Mouse (Mus musculus): ENCODE data around the gene Raver1. TPM values are rescaled to one million over a fixed set of nuclear protein-coding genes. Genes with fewer than 3 reads are reported as not detected.
"Not testable (repeated sequence)": the region's sequence is repeated elsewhere in the genome, so short reads cannot be mapped to it uniquely, and the experiment has no call there.

Gene Raver1
- polyA plus RNA-seq, 1 experiment: 20.5 TPM

- H3K27ac ChIP-seq (ENCODE audit: control insufficient read depth, insufficient read depth, low read depth, low read length, poor library complexity): no peak overlapping the region
- no peak overlapping the region for H3K4me3 ChIP-seq (replicated peaks; ENCODE audit: control insufficient read depth, low read depth, low read length)
- no peaks in the 10 kb centered on the region; the same call in 1 of the 2 replicates for H3K4me1 ChIP-seq (ENCODE audit: control insufficient read depth, insufficient read depth, low read length)
- TF ChIP-seq POLR2A (IDR thresholded peaks at IDR 0.05; ENCODE audit: borderline replicate concordance, control insufficient read depth, low read depth, low read length) (no peak), CTCF (IDR thresholded peaks at IDR 0.05; ENCODE audit: control insufficient read depth, insufficient read depth, low read length) (no peak)
- 92% methylated on average over 3 of the region's 3 CpGs for WGBS
Observed at GRCm38 (mm10) chr9:21075625-21076024, 16.2 kb downstream of the Raver1 start.

- TF ChIP-seq CTCF (IDR thresholded peaks at IDR 0.05; ENCODE audit: control insufficient read depth, insufficient read depth, low read length) (no peak), POLR2A (IDR thresholded peaks at IDR 0.05; ENCODE audit: borderline replicate concordance, control insufficient read depth, low read depth, low read length) (no peak)
- Histone ChIP-seq H3K27ac (ENCODE audit: control insufficient read depth, insufficient read depth, low read depth, low read length, poor library complexity) (no peak overlapping the region), H3K4me1 (ENCODE audit: control insufficient read depth, insufficient read depth, low read length) (no peaks in the 10 kb centered on the region; the same call in 1 of the 2 replicates), H3K4me3 (replicated peaks; ENCODE audit: control insufficient read depth, low read depth, low read length) (no peak overlapping the region)
- WGBS: 48% methylated on average over 1 of the region's 1 CpGs
Observed at GRCm38 (mm10) chr9:21074173-21074572, 17.6 kb downstream of the Raver1 start.

DNA sequence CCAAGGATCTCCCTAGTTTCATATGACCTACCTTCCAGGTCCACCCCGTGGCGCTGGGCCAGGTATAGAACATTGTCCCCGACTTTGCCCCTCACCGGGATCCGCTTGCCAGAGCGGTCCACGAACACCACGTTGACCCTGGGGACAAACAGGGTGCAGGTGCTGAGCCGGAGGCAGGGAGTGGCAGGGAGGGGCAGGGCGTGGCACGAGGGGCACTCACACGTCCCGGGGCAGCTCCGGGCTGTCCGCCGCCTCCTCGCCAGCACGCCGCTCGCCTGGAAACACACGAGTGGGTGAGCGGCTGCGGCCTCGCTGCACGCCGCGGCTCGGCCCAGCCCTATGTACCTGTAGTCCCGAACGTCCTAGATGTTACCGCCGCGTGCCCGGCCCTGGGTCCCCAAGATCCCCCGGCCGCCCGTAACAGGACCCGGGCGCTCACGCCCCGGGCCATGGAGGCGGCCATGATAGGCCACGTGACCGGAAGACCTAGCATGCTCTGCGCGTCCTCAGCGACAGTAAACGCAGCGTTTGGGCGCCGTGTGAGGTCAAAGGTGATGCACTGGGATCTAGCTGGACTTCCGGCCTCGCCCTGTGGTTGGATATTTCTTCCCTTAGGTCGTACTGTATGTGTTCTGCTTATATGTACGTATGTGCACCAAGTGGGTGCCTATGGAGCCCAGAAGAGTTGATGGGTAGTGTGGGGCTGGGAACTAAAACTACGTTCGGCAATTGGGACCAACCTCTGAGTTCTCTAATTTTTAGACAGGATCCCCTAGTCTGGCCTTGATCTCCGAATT, 18.6 kb downstream of the Raver1 start, which contains the start of the genes Gm49373 and Fdx1l:
Gene Gm49373, minus strand, starts transcription at position 53 of the 797 bp plus-strand sequence.
Gene Fdx1l, minus strand, starts transcription at position 571 of the 797 bp plus-strand sequence.
- peak within 1 kb of the TSS; percentile 89 for H3K4me3 ChIP-seq (replicated peaks; ENCODE audit: control insufficient read depth, low read depth, low read length)
- no peak for TF ChIP-seq CTCF (IDR thresholded peaks at IDR 0.05; ENCODE audit: control insufficient read depth, insufficient read depth, low read length)
- peak; percentile 68; the same call in 1 of the 2 replicates for TF ChIP-seq POLR2A (IDR thresholded peaks at IDR 0.05; ENCODE audit: borderline replicate concordance, control insufficient read depth, low read depth, low read length)
- H3K4me1 ChIP-seq (ENCODE audit: control insufficient read depth, insufficient read depth, low read length): no peaks in the 10 kb centered on the region; the same call in 1 of the 2 replicates
- peak within 1 kb of the TSS; percentile 19; the same call in 1 of the 2 replicates for H3K27ac ChIP-seq (ENCODE audit: control insufficient read depth, insufficient read depth, low read depth, low read length, poor library complexity)
- under 1% methylated on average over 58 of the region's 58 CpGs for WGBS

DNA sequence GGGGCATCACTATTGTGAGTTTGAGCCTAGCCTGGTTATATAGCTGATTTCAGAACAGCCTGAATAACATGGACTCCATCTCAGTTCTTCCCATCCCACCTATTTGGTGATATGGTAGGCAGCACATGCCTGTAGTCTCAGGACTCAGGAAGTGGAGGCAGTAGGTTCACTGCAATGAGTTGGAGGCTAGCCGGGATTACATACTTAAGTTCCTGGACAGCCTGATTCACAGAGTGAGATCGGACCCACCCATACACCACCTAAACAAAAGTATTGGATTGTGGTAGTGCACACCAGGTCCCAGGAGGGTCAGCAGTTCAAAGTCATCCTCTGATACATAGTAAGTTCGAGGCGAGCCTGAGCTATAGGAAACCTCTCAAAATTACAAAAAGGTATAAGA, 19.2 kb downstream of the Raver1 start:
- TF ChIP-seq CTCF (IDR thresholded peaks at IDR 0.05; ENCODE audit: control insufficient read depth, insufficient read depth, low read length): no peak
- TF ChIP-seq POLR2A (IDR thresholded peaks at IDR 0.05; ENCODE audit: borderline replicate concordance, control insufficient read depth, low read depth, low read length): no peak
- H3K4me3 ChIP-seq (replicated peaks; ENCODE audit: control insufficient read depth, low read depth, low read length): peak overlapping the region; percentile 89
- WGBS: 5% methylated on average over 4 of the region's 4 CpGs
- H3K4me1 ChIP-seq (ENCODE audit: control insufficient read depth, insufficient read depth, low read length): no peaks in the 10 kb centered on the region; the same call in 1 of the 2 replicates
- H3K27ac ChIP-seq (ENCODE audit: control insufficient read depth, insufficient read depth, low read depth, low read length, poor library complexity): no peak overlapping the region

GRCm38 (mm10) chr9:21067006-21067684, 24.7 kb downstream of the Raver1 start, which contains the start of gene Zglp1:
Gene Zglp1 (minus strand): TSS chr9:21067093.
- Histone ChIP-seq H3K27ac (ENCODE audit: control insufficient read depth, insufficient read depth, low read depth, low read length, poor library complexity) (no peak within 1 kb of the TSS), H3K4me1 (ENCODE audit: control insufficient read depth, insufficient read depth, low read length) (no peaks in the 10 kb centered on the region; the same call in 1 of the 2 replicates), H3K4me3 (replicated peaks; ENCODE audit: control insufficient read depth, low read depth, low read length) (no peak within 1 kb of the TSS)
- TF ChIP-seq CTCF (IDR thresholded peaks at IDR 0.05; ENCODE audit: control insufficient read depth, insufficient read depth, low read length) (no peak), POLR2A (IDR thresholded peaks at IDR 0.05; ENCODE audit: borderline replicate concordance, control insufficient read depth, low read depth, low read length) (no peak)
- WGBS: 92% methylated on average over 27 of the region's 27 CpGs

- Histone ChIP-seq H3K4me3 (replicated peaks; ENCODE audit: control insufficient read depth, low read depth, low read length) (no peak overlapping the region), H3K4me1 (ENCODE audit: control insufficient read depth, insufficient read depth, low read length) (no peaks in the 10 kb centered on the region), H3K27ac (ENCODE audit: control insufficient read depth, insufficient read depth, low read depth, low read length, poor library complexity) (no peak overlapping the region)
- TF ChIP-seq CTCF (IDR thresholded peaks at IDR 0.05; ENCODE audit: control insufficient read depth, insufficient read depth, low read length) (no peak), POLR2A (IDR thresholded peaks at IDR 0.05; ENCODE audit: borderline replicate concordance, control insufficient read depth, low read depth, low read length) (no peak)
- 92% methylated on average over 2 of the region's 2 CpGs for WGBS
Observed at GRCm38 (mm10) chr9:21062928-21063327, 28.9 kb downstream of the Raver1 start.

DNA sequence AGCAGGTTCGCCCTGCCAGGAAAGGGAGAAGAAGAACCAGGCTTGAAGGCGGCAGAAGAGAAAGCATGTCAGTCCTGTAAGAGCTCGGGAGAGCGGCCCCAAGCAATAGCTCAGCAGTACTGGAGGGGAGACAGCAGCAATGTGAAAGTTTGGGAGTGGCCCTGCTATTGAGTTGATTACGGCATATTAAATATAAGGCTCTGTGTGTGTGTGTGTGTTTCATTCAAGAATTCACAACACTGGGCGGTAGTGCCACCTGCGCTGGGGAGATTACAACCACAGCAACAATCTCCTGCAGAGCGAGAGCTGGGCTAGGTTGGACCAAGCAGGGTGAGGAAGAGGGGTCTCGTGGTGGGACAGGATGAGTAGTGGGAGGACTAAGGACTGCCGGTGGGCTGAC, 40.2 kb downstream of the Raver1 start:
- 55% methylated on average over 10 of the region's 10 CpGs for WGBS
- TF ChIP-seq POLR2A (IDR thresholded peaks at IDR 0.05; ENCODE audit: borderline replicate concordance, control insufficient read depth, low read depth, low read length) (no peak), CTCF (IDR thresholded peaks at IDR 0.05; ENCODE audit: control insufficient read depth, insufficient read depth, low read length) (no peak)
- no peak overlapping the region for H3K27ac ChIP-seq (ENCODE audit: control insufficient read depth, insufficient read depth, low read depth, low read length, poor library complexity)
- no peaks in the 10 kb centered on the region for H3K4me1 ChIP-seq (ENCODE audit: control insufficient read depth, insufficient read depth, low read length)
- no peak overlapping the region for H3K4me3 ChIP-seq (replicated peaks; ENCODE audit: control insufficient read depth, low read depth, low read length)

GRCm38 (mm10) chr9:21045235-21045634, 46.6 kb downstream of the Raver1 start:
- TF ChIP-seq CTCF (IDR thresholded peaks at IDR 0.05; ENCODE audit: control insufficient read depth, insufficient read depth, low read length) (no peak), POLR2A (IDR thresholded peaks at IDR 0.05; ENCODE audit: borderline replicate concordance, control insufficient read depth, low read depth, low read length) (no peak)
- Histone ChIP-seq H3K4me3 (replicated peaks; ENCODE audit: control insufficient read depth, low read depth, low read length) (no peak overlapping the region), H3K27ac (ENCODE audit: control insufficient read depth, insufficient read depth, low read depth, low read length, poor library complexity) (no peak overlapping the region), H3K4me1 (ENCODE audit: control insufficient read depth, insufficient read depth, low read length) (no peaks in the 10 kb centered on the region)
- 70% methylated on average over 3 of the region's 3 CpGs for WGBS

GRCm38 (mm10) chr9:21044785-21045184, 47.0 kb downstream of the Raver1 start:
- not testable (repeated sequence) for H3K4me1 ChIP-seq (ENCODE audit: control insufficient read depth, insufficient read depth, low read length); H3K27ac ChIP-seq (ENCODE audit: control insufficient read depth, insufficient read depth, low read depth, low read length, poor library complexity); H3K4me3 ChIP-seq (replicated peaks; ENCODE audit: control insufficient read depth, low read depth, low read length)
- 68% methylated on average over 1 of the region's 1 CpGs for WGBS
